Mouse (Mus musculus): Measurements from ENCODE around the gene Ythdc1.

DNA sequence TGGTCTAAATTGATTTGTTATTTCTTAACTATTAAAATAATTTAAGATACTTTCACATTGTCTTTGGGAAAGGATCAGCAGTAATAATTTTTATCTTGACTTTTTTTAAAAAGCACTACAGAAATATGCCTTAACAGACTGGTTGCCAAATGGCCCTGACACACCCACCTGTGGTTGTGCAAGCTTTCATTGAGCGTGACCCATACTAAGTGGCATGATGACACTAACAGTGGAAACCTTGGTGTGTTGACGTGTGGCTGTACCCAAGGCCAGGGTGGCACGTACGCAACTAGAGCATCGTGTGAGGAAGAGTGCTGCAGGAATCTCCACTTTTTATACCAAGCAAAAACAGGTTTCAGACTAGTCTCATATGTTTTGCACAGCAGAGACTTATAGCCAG lies 27.1 kb upstream of the Ythdc1 start:
- TF ChIP-seq CTCF (IDR thresholded peaks at IDR 0.05; ENCODE audit: borderline replicate concordance, insufficient read depth, low read length) = no peak
- TF ChIP-seq POLR2A (IDR thresholded peaks at IDR 0.05; ENCODE audit: low read depth, low read length) = no peak
